Mouse (Mus musculus): ENCODE measurements at regions not wholly inside any gene's neighbourhood (a gene's known extent, or its start where the extent isn't known, plus 50 kb on each side); places are given as distances from the start of the nearest gene placed in this dataset.

DNA sequence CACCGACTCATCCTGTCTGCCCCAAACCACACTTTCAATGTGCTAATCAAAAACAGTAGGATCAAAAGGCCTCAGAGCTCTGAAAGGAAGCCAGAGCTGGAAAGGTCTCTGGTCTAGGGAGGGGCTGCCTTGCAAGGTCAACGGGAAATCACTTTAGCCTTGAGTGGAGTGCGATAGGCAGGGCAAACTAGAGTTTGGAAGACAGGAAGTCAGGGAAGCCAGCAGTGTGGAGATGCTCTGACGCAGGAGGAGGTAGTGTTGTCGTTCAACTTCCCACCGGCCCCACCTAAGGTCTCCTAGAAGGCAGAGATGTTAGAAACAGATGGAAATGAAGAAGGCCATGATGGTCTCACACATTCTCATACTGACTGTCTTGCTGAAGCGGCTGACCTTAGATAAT is 52.0 kb upstream of the Trp53i11 start:
- Histone ChIP-seq H3K4me1 (no peaks in the 10 kb centered on the region), H3K4me2 (no peak overlapping the region), H3K36me3 (replicated peaks) (no peaks in the 10 kb centered on the region), H3K4me3 (replicated peaks) (no peak overlapping the region), H3K9ac (no peak overlapping the region), H3K27ac (no peak overlapping the region), H3K9me3 (no peaks in the 10 kb centered on the region), H3K27me3 (no peaks in the 10 kb centered on the region)
- WGBS, result 79% methylated on average over 7 of the region's 7 CpGs
- ATAC-seq (ENCODE audit: low FRiP score), result no peak

DNA sequence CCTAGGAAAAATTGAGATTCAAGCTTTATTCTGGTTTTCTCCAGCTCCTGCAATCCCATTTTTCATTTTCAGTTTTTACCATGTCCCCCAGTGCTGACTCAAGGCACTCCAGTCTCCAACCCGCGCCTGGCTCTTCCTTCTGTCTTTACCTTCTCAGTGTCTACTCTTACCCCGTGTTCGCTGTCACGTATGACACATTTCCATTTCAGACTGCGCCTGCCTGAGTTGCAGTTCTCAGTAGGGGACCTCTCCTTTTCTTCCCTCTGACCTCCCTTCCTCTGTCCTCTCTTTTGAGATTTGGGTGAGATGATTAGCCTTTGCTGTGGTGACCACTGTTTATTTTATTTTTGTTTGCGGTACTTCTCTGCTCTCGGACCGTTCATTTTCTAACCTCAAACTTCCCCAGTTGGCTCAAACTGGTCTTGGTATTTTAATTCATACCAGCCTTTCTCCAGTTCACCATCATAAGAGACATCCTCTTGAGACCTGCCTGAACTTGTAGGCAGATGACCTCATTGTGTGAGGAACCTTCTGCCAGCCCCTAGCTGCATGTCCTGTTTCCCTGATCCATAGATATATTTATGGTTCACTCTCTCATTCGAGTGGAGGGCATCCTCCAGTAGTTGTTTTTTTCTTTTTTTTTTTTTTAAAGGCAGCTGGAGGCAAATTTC is 53.9 kb upstream of the Trp53i11 start:
- H3K9me3 ChIP-seq, result no peaks in the 10 kb centered on the region
- no peak overlapping the region for H3K9ac ChIP-seq
- 82% methylated on average over 10 of the region's 10 CpGs for whole genome bisulfite sequencing
- H3K36me3 ChIP-seq (replicated peaks), result no peaks in the 10 kb centered on the region
- H3K27ac ChIP-seq, result no peak overlapping the region
- H3K4me2 ChIP-seq, result no peak overlapping the region
- no peaks in the 10 kb centered on the region for H3K4me1 ChIP-seq
- ATAC-seq (ENCODE audit: low FRiP score), result no peak
- no peaks in the 10 kb centered on the region for H3K27me3 ChIP-seq
- H3K4me3 ChIP-seq (replicated peaks), result no peak overlapping the region

DNA sequence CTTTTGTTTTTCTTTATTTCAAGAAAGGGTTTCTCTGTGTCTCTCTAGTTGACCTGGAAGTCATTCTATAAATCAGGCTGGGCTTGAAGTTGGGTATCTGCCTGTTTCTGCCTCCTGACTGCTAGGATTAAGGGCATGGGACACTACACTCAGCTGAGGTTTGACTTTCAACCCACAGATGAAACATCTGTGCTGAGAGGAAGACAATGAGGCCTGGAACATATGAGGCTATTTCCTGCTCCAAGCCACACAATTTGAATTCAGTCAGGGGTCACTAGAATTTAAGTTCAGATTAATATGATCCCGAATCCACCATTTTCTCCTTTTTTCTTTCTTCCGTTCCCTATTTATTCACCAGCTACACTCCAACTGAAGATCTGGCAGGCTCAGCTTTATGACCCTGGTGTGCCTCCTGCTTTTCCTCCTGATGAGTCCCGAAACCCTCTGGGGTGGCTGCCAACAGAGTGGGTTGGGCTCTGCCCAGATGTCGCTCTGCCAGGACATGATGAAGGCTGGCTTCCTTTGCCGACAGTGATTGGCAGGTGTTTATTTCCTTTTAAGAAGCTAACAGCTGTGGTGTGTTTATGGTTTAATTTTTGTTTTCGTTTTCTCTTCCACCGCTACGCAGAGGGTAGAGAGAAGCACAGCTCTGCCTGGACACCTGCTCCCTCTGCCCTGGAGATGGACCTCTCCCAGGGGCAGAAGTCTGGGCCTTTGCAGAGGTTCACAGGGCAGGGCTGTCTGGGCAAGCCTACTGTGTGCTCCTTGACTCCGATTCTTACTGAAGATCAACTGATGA is 55.3 kb upstream of the Trp53i11 start:
- WGBS, result 78% methylated on average over 9 of the region's 9 CpGs
- Histone ChIP-seq H3K36me3 (replicated peaks) (no peaks in the 10 kb centered on the region), H3K27ac (no peak overlapping the region), H3K4me2 (no peak overlapping the region), H3K4me1 (no peaks in the 10 kb centered on the region), H3K9ac (no peak overlapping the region), H3K27me3 (no peaks in the 10 kb centered on the region), H3K4me3 (replicated peaks) (no peak overlapping the region), H3K9me3 (no peaks in the 10 kb centered on the region)
- no peak for ATAC-seq (ENCODE audit: low FRiP score)

DNA sequence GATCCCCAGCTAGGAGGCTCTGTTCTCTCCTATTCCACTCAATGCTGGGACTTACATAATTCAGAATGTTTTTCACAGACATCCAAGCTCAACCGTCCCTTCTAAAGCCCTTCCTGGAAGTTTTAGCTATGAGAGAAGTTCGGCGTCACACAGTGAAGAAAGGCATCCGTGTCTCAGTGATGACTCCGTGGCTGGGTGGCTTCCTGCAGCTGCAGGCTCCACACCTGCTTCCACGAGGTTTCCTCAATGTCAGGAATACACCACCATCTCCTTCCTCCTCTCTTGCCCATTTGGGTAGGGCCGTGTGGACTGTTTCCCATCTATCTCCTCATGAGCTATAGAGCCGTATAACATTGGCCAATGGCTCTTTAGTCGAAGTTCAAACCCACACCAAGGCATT is 56.1 kb upstream of the Trp53i11 start:
- H3K4me2 ChIP-seq, result no peak overlapping the region
- H3K9me3 ChIP-seq, result no peaks in the 10 kb centered on the region
- peaks cover 5% of the 10 kb centered on the region for H3K4me1 ChIP-seq
- WGBS, result 92% methylated on average over 9 of the region's 9 CpGs
- no peaks in the 10 kb centered on the region for H3K27me3 ChIP-seq
- H3K36me3 ChIP-seq (replicated peaks), result no peaks in the 10 kb centered on the region
- no peak overlapping the region for H3K27ac ChIP-seq
- no peak overlapping the region for H3K9ac ChIP-seq
- no peak overlapping the region for H3K4me3 ChIP-seq (replicated peaks)
- no peak for ATAC-seq (ENCODE audit: low FRiP score)

DNA sequence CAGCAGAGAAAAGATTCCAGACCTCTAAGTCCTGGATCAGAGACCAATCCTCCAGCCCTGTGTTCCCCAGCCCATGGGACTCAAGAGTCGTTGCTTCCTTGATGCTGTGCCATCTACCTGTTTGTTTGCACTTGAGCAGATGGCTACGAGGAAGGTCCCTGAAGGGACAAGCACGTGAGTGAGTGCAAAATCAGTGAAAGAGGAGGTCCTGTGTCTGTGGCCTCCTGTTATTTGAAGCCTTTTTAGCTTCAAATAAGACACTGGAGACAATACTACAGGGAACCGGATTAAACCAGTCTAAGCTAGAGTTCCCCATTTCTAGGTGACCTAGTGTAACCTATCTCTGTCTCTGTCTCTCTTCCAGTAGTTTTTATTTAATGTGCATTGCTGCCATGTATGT is 58.2 kb upstream of the Trp53i11 start:
- Histone ChIP-seq H3K4me3 (replicated peaks) (no peak overlapping the region), H3K9me3 (no peaks in the 10 kb centered on the region), H3K27ac (no peak overlapping the region), H3K4me1 (peaks cover 12% of the 10 kb centered on the region), H3K4me2 (no peak overlapping the region), H3K27me3 (0 out of 2 replicates have a peak, but pooled peaks cover 4% of the 10 kb centered on the region), H3K9ac (no peak overlapping the region), H3K36me3 (replicated peaks) (no peaks in the 10 kb centered on the region)
- no peak for ATAC-seq (ENCODE audit: low FRiP score)
- WGBS, result 72% methylated on average over 4 of the region's 4 CpGs

DNA sequence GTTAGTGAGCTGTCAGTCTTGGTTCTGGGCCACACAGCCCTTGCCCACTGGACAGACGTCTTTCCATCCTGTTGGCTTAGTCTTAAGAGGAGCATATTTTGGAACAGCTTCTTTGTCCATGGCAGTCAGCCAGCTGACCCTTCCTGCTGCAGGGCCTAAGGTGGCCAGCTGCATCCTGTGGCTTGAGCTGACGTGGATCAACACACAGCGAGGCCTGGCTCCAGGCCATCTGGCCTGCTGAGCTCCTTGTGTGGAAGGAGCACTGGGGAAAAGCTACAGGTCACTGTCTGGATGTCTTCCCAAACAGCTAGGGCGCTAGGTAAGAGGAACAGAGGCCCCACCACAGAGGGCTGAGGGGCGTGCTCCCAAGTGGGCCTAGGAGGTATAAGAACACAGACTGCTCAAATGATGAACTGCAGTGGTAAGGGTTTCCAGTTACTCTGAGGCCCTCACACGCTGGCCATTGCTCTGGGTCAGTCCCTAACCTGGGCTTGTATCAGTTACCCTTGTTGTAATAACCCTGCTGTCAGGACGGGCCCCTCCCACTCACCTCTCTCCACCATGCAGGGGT is 60.7 kb upstream of the Trp53i11 start:
- no peaks in the 10 kb centered on the region for H3K36me3 ChIP-seq (replicated peaks)
- H3K4me3 ChIP-seq (replicated peaks), result no peak overlapping the region
- H3K9me3 ChIP-seq, result no peaks in the 10 kb centered on the region
- ATAC-seq (ENCODE audit: low FRiP score), result no peak
- whole genome bisulfite sequencing, result 65% methylated on average over 7 of the region's 7 CpGs
- peaks cover 20% of the 10 kb centered on the region for H3K4me1 ChIP-seq
- H3K27me3 ChIP-seq, result 0 out of 2 replicates have a peak, but pooled peaks cover 4% of the 10 kb centered on the region
- no peak overlapping the region for H3K4me2 ChIP-seq
- no peak overlapping the region for H3K9ac ChIP-seq
- peak overlapping the region; percentile 65 for H3K27ac ChIP-seq

DNA sequence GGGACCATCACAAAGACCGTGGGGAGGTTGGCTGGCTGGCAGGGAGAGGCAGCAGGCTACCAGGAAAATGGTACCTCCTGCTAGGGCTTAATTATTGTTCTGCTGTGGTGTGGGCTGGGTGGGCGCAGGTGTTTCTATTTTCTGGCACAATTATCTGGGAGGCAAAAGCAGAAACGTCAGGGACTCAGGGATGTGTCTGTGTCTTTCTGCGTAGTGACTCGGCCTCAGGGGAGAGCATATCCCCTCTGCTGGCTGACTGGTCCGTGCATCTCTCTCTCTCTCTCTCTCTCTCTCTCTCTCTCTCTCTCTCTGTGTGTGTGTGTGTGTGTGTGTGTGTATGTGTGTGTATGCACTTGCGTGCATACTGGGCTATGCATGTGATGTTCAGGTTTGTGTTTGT is 61.2 kb upstream of the Trp53i11 start:
- Histone ChIP-seq H3K4me3 (replicated peaks) (no peak overlapping the region), H3K27ac (peak overlapping the region; percentile 65), H3K4me1 (peaks cover 24% of the 10 kb centered on the region), H3K27me3 (0 out of 2 replicates have a peak, but pooled peaks cover 4% of the 10 kb centered on the region), H3K4me2 (no peak overlapping the region), H3K9me3 (no peaks in the 10 kb centered on the region), H3K9ac (no peak overlapping the region), H3K36me3 (replicated peaks) (no peaks in the 10 kb centered on the region)
- WGBS, result 66% methylated on average over 7 of the region's 7 CpGs
- ATAC-seq (ENCODE audit: low FRiP score), result peak; percentile 44

DNA sequence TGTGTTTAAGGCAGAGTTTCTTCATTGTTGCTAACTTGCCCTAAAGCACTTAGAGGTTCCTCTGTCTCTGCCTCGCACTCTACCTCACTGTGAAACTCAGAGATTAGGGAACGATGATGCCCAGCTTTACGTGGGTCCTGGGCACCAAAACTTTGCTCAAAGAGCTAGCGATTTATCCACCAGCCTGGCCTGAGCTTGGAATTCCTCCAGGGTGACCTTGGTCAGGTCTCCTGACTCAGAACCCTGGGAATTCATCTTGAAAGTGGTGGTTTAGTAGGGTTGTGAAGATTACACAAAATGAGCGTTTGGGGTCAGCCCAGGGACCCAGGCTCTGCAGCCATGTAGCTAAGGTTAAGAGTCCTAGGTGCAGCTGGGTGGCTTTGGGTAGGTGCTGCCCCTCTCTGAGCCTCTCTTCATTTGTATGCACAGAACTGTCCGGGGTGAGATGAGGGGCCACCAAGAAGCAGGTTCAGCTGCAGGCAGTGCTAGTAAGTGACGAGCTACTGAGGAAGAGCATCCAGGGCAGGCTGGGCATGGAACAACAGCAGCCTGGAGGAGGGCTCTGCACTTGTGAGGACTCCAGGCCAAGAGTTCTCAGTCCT is 62.4 kb upstream of the Trp53i11 start:
- 84% methylated on average over 7 of the region's 7 CpGs for WGBS
- Histone ChIP-seq H3K36me3 (replicated peaks) (no peaks in the 10 kb centered on the region), H3K27me3 (0 out of 2 replicates have a peak, but pooled peaks cover 4% of the 10 kb centered on the region), H3K9me3 (no peaks in the 10 kb centered on the region), H3K9ac (no peak overlapping the region), H3K4me1 (peaks cover 24% of the 10 kb centered on the region), H3K4me2 (no peak overlapping the region), H3K4me3 (replicated peaks) (no peak overlapping the region), H3K27ac (no peak overlapping the region)
- ATAC-seq (ENCODE audit: low FRiP score), result no peak

DNA sequence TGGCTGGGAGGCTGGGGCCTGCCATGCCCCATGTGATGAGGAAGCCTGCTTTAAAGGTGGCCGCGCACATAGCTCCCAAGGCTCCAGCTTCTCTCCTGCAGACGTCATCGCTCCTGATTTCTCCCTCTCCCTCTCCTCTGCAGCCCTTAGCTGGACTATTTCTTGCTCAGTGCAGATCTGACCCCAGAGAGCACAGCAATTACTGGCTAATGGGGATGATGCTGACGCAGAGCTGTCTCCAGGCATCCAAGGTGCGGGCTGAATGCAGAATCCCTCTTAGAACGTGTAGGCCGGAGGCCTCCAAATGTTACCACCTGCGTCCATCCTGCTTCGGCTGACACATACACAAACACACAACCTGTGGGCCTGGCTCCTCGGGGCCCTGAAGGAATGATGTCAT is 63.5 kb upstream of the Trp53i11 start:
- peak; percentile 66 for ATAC-seq (ENCODE audit: low FRiP score)
- H3K4me1 ChIP-seq, result peaks cover 33% of the 10 kb centered on the region
- 83% methylated on average over 11 of the region's 11 CpGs for WGBS

DNA sequence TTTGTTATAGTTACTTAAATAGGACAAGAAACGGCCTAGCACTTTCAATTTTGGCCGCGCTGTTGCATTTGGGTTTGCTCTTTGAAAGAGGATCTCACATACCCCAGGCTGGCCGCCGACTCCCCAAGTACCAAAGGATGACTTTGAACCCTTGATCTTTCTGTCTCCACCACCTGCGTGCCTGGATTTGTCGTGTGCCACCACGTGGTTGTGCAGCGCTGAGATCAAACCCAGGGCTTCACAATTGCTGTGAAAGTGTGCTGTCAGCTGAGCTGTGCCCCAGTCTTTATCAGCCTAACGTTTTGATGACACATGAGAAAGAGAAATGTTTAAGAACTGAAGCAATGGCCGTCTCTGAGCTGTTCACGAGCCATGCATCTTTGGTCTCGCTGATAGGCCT is 67.0 kb upstream of the Trp53i11 start:
- Histone ChIP-seq H3K27me3 (0 out of 2 replicates have a peak, but pooled peaks cover 7% of the 10 kb centered on the region), H3K4me1 (peaks cover 27% of the 10 kb centered on the region), H3K36me3 (replicated peaks) (no peaks in the 10 kb centered on the region), H3K27ac (no peak overlapping the region), H3K4me3 (replicated peaks) (no peak overlapping the region), H3K9ac (no peak overlapping the region), H3K4me2 (no peak overlapping the region), H3K9me3 (no peaks in the 10 kb centered on the region)
- ATAC-seq (ENCODE audit: low FRiP score), result no peak
- WGBS, result 83% methylated on average over 13 of the region's 13 CpGs

More for the DNA sequence above, 63.5 kb upstream of the Trp53i11 start:
- no peak overlapping the region for H3K4me3 ChIP-seq (replicated peaks)
- 0 out of 2 replicates have a peak, but pooled peaks cover 4% of the 10 kb centered on the region for H3K27me3 ChIP-seq
- H3K9ac ChIP-seq, result no peak overlapping the region; the same call in 1 of the 2 replicates
- no peaks in the 10 kb centered on the region for H3K36me3 ChIP-seq (replicated peaks)
- no peak overlapping the region for H3K4me2 ChIP-seq
- no peaks in the 10 kb centered on the region for H3K9me3 ChIP-seq
- H3K27ac ChIP-seq, result 0 out of 2 replicates have a peak overlapping the region, but pooled peaks have one; percentile 43

DNA sequence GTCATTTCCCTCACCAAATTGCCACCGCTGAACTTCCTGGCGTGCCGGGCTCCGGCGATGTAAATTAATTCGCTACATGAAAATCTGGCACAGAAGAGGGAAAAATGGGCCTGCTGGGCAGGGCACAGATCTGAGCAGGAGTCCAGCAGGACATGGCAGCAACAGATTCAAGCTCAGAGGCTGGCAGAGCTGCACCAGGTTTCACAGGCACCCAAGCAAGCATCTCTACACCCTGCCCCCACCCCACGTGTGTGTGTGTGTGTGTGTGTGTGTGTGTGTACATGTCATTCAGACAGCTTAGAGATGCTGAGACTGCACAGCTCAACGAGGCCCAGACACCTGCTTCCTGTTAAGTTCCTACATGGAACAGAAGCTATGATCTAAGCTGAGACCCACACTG is 68.3 kb upstream of the Trp53i11 start:
- Histone ChIP-seq H3K36me3 (replicated peaks) (no peaks in the 10 kb centered on the region), H3K4me3 (replicated peaks) (no peak overlapping the region), H3K27me3 (0 out of 2 replicates have a peak, but pooled peaks cover 3% of the 10 kb centered on the region), H3K27ac (0 out of 2 replicates have a peak overlapping the region, but pooled peaks have one; percentile 8), H3K4me2 (no peak overlapping the region), H3K9me3 (no peaks in the 10 kb centered on the region), H3K9ac (no peak overlapping the region), H3K4me1 (peaks cover 27% of the 10 kb centered on the region)
- WGBS, result 79% methylated on average over 8 of the region's 8 CpGs
- ATAC-seq (ENCODE audit: low FRiP score), result 0 out of 2 replicates have a peak, but pooled peaks have one; percentile 28

DNA sequence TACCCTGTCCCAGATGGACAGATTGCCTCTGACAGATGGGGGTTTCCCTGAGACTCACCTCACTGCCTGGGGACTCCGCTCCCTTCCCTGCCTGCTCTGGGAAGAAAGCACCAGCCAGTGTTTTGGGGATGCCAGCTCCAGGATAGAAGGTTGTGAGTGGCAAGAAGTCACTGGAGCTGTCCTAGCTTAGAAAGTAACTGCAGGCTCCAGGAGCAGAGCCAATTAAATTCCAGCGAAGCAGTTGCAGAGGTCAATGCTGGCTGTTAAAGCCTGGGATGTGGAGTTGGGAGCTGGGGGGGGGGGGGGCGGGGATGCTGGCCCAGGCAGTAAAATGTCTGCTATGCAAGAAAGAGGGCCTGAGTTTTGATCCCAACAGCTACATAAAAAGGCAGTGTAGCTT is 69.3 kb upstream of the Prdm11 start:
- Histone ChIP-seq H3K4me1 (peaks cover 26% of the 10 kb centered on the region), H3K36me3 (replicated peaks) (no peaks in the 10 kb centered on the region), H3K4me3 (replicated peaks) (no peak overlapping the region), H3K9ac (no peak overlapping the region), H3K4me2 (no peak overlapping the region), H3K27ac (no peak overlapping the region), H3K27me3 (0 out of 2 replicates have a peak, but pooled peaks cover 3% of the 10 kb centered on the region), H3K9me3 (no peaks in the 10 kb centered on the region)
- 64% methylated on average over 3 of the region's 3 CpGs for WGBS
- no peak for ATAC-seq (ENCODE audit: low FRiP score)
